Mouse (Mus musculus) bone marrow macrophage, adult 2 months (primary cell): ENCODE measurements around the gene Gm14214. TPM values are rescaled to one million over a fixed set of nuclear protein-coding genes. Genes with fewer than 3 reads are reported as not detected.

ENCODE experiments used
- H3K27ac ChIP-seq: 2 replicates; pipeline ENCODE4 v1.5.1; 2012; ENCODE audit warnings: low read depth, low read length; ENCODE audit not compliant: insufficient read depth
- H3K4me1 ChIP-seq: 2 replicates; pipeline ENCODE4 v1.6.1; 2012; ENCODE audit warnings: low read length; ENCODE audit not compliant: control insufficient read depth, insufficient read depth
- H3K4me3 ChIP-seq: 2 replicates; pipeline ENCODE4 v1.5.1; 2012; ENCODE audit warnings: mild to moderate bottlenecking, low read length, moderate library complexity; ENCODE audit not compliant: insufficient read depth
- CTCF ChIP-seq: IDR thresholded peaks from 2 replicates; pipeline ENCODE4 v1.5.1; 2012; ENCODE audit warnings: low read depth, mild to moderate bottlenecking, low read length, moderate library complexity
- POLR2A ChIP-seq: IDR thresholded peaks from 2 replicates; pipeline ENCODE4 v1.6.1; 2012; ENCODE audit warnings: mild to moderate bottlenecking, low read depth, low read length, borderline replicate concordance
- polyA plus RNA-seq: library from polyadenylated mRNA; stranded (reverse); fragments of >200 nt; gene quantifications from 2 replicates; pipeline ENCODE4 v1.2.4, GENCODE M21; 2012; ENCODE audit not compliant: missing spikeins, insufficient read depth, insufficient read length

Gm14214 gene
- polyA plus RNA-seq, 1 experiment = not detected

- peak overlapping the region; percentile 82 for H3K4me3 ChIP-seq
- peaks cover 21% of the 10 kb centered on the region for H3K4me1 ChIP-seq
- H3K27ac ChIP-seq = peak overlapping the region; percentile 98
- TF ChIP-seq CTCF (no peak), POLR2A (no peak)
These were observed 22.1 kb upstream of the Gm14214 start for GRCm38 (mm10) chr2:154791661-154792642.

GRCm38 (mm10) chr2:154790656-154791483, 21.0 kb upstream of the Gm14214 start, which contains the start of the genes Raly and a:
Gene Raly, plus strand, starts transcription at chr2:154791096.
Gene a, plus strand, starts transcription at chr2:154791402.
- no peak for TF ChIP-seq CTCF
- peak; percentile 95 for TF ChIP-seq POLR2A
- peaks cover 28% of the 10 kb centered on the region for H3K4me1 ChIP-seq
- H3K4me3 ChIP-seq = peak within 1 kb of the TSS; percentile 82
- H3K27ac ChIP-seq = peak within 1 kb of the TSS; percentile 98

GRCm38 (mm10) chr2:154789977-154790655, 20.3 kb upstream of the Gm14214 start:
- peak overlapping the region; percentile 32; the same call in 1 of the 2 replicates for H3K27ac ChIP-seq
- peaks cover 28% of the 10 kb centered on the region for H3K4me1 ChIP-seq
- H3K4me3 ChIP-seq = peak overlapping the region; percentile 53
- TF ChIP-seq CTCF (no peak), POLR2A (peak; percentile 63; the same call in 1 of the 2 replicates)

GRCm38 (mm10) chr2:154789381-154789780, 19.6 kb upstream of the Gm14214 start:
- no peak for TF ChIP-seq POLR2A
- no peak for TF ChIP-seq CTCF
- H3K4me3 ChIP-seq = no peak overlapping the region
- H3K27ac ChIP-seq = no peak overlapping the region
- H3K4me1 ChIP-seq = peaks cover 33% of the 10 kb centered on the region

GRCm38 (mm10) chr2:154786776-154787175, 16.9 kb upstream of the Gm14214 start:
- H3K4me1 ChIP-seq = peaks cover 26% of the 10 kb centered on the region
- no peak overlapping the region for H3K27ac ChIP-seq
- no peak overlapping the region for H3K4me3 ChIP-seq
- no peak for TF ChIP-seq CTCF
- no peak for TF ChIP-seq POLR2A

GRCm38 (mm10) chr2:154786187-154786586, 16.4 kb upstream of the Gm14214 start:
- TF ChIP-seq CTCF (no peak), POLR2A (no peak)
- H3K4me1 ChIP-seq = peaks cover 26% of the 10 kb centered on the region
- no peak overlapping the region for H3K4me3 ChIP-seq
- no peak overlapping the region for H3K27ac ChIP-seq

GRCm38 (mm10) chr2:154785284-154785683, 15.5 kb upstream of the Gm14214 start:
- Histone ChIP-seq H3K4me1 (peaks cover 26% of the 10 kb centered on the region), H3K27ac (peak overlapping the region; percentile 67), H3K4me3 (no peak overlapping the region)
- TF ChIP-seq POLR2A (no peak), CTCF (no peak)

- TF ChIP-seq CTCF = no peak
- no peak for TF ChIP-seq POLR2A
- no peak overlapping the region for H3K27ac ChIP-seq
- H3K4me1 ChIP-seq = peaks cover 21% of the 10 kb centered on the region
- H3K4me3 ChIP-seq = no peak overlapping the region
These were observed 13.2 kb upstream of the Gm14214 start for GRCm38 (mm10) chr2:154782856-154783650.
